Mouse (Mus musculus) erythroblast, embryonic 14.5 days (primary cell): ENCODE data around the gene Cfap97d1.

ENCODE experiments used
- GATA1 ChIP-seq: IDR thresholded peaks from 2 replicates; pipeline ENCODE4 v1.6.1; 2012; ENCODE audit warnings: low read length, inconsistent platforms, mixed read lengths
- TAL1 ChIP-seq: IDR thresholded peaks from 3 replicates; pipeline ENCODE4 v1.6.1; 2012; ENCODE audit warnings: low read length, inconsistent platforms, mixed read lengths

DNA sequence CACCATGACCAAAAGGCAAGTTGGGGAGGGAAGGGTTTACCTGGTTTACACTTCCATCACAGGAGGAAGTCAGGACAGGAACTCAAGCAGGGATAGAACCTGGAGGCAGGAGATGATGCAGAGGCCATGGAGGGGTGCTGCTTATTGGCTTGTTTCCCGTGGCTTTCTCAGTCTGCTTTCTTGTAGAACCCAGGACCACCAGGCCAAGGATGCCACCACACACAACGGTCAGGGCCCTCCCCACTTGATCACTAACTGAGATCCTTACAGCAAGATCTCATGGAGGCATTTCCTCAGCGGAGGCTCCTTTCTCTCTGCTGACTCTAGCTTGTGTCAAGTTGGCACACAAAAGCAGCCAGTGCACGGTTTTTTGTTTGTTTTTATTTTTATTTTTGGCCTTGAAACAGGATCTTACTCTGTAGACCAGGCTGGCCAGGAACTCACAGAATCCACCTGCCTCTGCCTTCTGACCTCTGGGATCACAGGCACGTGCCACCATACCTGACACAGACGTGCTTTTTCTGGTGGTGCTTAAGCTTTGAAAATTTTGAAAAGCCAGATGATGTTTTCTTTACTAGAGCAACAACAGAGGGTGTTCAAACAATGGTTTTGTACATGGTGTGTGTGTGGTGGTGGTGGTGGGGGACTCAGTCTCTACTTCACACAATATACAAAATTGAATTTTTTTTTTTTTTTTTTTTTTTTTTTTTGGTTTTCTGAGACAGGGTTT lies 44.2 kb downstream of the Cfap97d1 start, which contains the start of gene Mpp3:
- TF ChIP-seq GATA1, result no peak
- TF ChIP-seq TAL1, result no peak
